Mouse (Mus musculus): Measurements from ENCODE around the gene Hscb. TPM values are rescaled to one million over a fixed set of nuclear protein-coding genes. Genes with fewer than 3 reads are reported as not detected.
A peak's percentile ranks its signal among the peaks of the same experiment; 100 is the strongest.
"Not testable (repeated sequence)": the region's sequence is repeated elsewhere in the genome, so short reads cannot be mapped to it uniquely, and the experiment has no call there.

Gene Hscb
- total RNA-seq (2021): 10 to 100 TPM; 16.4 to 20.7 TPM
- long read RNA-seq, experiment 1, transcript Hscb-201 (6 exons, 804 nt): major isoform, 8 of 11 reads
- long read RNA-seq, experiment 1, partial matches to known transcripts: 3 of 11 reads
- long read RNA-seq, experiment 1, other reads (novel, unspliced or antisense): 0 of 11 reads
- long read RNA-seq, experiment 2, transcript Hscb-201 (6 exons, 804 nt): major isoform, 5 of 5 reads
- long read RNA-seq, experiment 2, partial matches to known transcripts: 0 of 5 reads
- long read RNA-seq, experiment 2, other reads (novel, unspliced or antisense): 0 of 5 reads

- intact Hi-C loops (cut with DNase I): loop anchor here (5.0 kb wide), 5 partner anchors 37 to 417 kb away; partner anchors contain the start of gene Ttc28
- peak; percentile 96 to 97 for DNase-seq
Observed at GRCm38 (mm10) chr5:110839678-110840365, at the start of gene Hscb, which contains the start of gene Chek2. Gene Hscb, minus strand, starts transcription at chr5:110839777. Gene Chek2, plus strand, starts transcription at chr5:110839979.

GRCm38 (mm10) chr5:110888596-110888995 is 49.0 kb upstream of the Hscb start:
- no peak for DNase-seq
- intact Hi-C loops (cut with DNase I): no loop called here

GRCm38 (mm10) chr5:110879584-110880374 is 40.2 kb upstream of the Hscb start, which contains the start of gene Ttc28:
Gene Ttc28, plus strand, starts transcription at chr5:110879803.
- intact Hi-C loops (cut with DNase I): loop anchor here (2.0 to 5.0 kb wide), 2 partner anchors 19 to 37 kb away; no protein-coding TSS in a partner anchor
- DNase-seq: peak; percentile 94 to 97

- DNase-seq: no peak
- intact Hi-C loops (cut with DNase I): loop anchor here (2.0 to 5.0 kb wide), 2 partner anchors 18 to 37 kb away; no protein-coding TSS in a partner anchor
Observed at GRCm38 (mm10) chr5:110879042-110879441, 39.5 kb upstream of the Hscb start.

DNA sequence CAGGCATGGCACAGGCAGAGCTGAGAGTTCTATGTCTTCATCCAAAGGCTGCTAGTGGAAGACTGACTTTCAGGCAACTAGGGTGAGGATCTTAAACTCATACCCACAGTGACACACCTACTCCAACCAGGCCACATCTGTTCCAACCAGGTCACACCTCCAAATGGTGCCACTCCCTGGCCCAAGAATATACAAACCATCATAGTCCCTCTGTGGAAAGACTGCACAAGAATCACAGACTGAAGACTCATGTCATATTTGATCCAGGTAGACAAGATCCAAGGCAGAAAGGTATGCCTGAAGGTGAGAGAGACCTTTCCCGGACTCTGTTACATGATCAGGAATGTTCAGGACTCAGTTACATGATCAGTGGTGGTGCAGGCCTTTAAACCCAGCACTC is 38.9 kb upstream of the Hscb start:
- intact Hi-C loops (cut with DNase I): loop anchor here (2.0 to 5.0 kb wide), 2 partner anchors 18 to 36 kb away; no protein-coding TSS in a partner anchor

DNA sequence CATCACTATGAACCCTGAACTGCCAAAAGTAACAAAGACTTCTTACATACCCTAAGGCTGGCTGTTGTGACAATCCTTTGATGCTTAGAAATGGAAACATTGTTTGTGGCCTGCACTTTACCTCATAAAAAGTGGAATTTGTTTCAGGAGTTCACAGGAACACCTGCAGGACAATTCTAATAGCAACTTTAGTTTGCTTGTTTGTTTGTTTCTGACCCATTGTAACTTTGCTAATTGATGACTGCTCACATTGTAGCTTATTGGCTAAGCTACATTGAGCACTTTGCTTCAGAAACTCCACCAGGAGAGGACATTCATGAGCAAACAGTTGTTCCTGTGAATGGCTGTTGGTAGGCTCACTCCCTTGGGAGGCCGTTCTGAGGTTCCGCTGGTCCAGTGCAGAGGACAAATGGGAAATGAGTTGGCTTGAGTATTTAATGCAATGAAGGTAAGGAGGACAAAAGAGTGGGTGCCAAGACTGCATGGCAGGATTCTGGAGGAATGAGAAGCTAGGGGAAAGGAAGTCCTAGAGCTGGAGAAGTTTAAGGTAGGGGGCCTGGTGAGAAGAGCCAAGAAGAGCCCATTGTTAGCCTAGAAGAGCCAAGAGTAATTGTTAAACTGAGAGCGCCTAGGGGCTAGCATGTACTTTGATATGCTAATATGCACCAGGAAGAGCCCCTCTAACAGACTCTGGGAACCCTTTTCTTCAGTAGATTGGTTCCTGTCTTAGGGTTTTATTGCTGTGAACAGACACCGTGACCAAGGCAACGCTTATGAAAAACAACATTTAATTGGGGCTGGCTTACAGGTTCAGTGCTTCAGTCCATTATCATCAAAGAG is 38.3 kb upstream of the Hscb start:
- no peak for DNase-seq
- intact Hi-C loops (cut with DNase I): loop anchor here (2.0 to 5.0 kb wide), 2 partner anchors 17 to 36 kb away; no protein-coding TSS in a partner anchor

More for the DNA sequence above, 38.9 kb upstream of the Hscb start:
- not testable (repeated sequence) for DNase-seq

- intact Hi-C loops (cut with DNase I): loop anchor here (5.0 kb wide), 1 partner anchor 33 kb away; no protein-coding TSS in a partner anchor
Observed at GRCm38 (mm10) chr5:110875286-110875685, 35.7 kb upstream of the Hscb start.

DNA sequence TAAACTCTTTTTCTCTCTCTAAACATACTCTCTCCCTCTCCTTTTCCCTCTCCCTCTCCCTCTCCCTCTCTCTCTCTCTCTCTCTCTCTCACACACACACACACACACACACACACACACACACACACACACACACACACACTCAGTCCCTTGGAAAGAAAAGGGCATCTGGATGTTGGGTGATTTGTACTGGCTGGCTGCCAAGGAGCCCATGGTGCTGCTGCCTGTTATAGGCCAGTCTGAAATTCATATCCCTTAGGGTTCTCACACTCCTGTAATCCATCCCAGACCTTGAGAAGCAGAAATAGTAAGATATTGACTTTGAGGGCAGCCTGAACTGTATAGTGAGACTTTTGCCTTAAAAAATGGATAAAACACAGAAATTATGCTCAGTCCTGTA is 35.1 kb upstream of the Hscb start:
- DNase-seq: no peak
- intact Hi-C loops (cut with DNase I): loop anchor here (5.0 kb wide), 1 partner anchor 32 kb away; no protein-coding TSS in a partner anchor

More at GRCm38 (mm10) chr5:110875286-110875685, 35.7 kb upstream of the Hscb start:
- no peak for DNase-seq

- no peak for DNase-seq
- intact Hi-C loops (cut with DNase I): no loop called here
Observed at GRCm38 (mm10) chr5:110873160-110873559, 33.6 kb upstream of the Hscb start.

GRCm38 (mm10) chr5:110869242-110869669 is 29.7 kb upstream of the Hscb start:
- no peak for DNase-seq
- intact Hi-C loops (cut with DNase I): no loop called here

- intact Hi-C loops (cut with DNase I): no loop called here
- no peak for DNase-seq
Observed at GRCm38 (mm10) chr5:110868460-110868859, 28.9 kb upstream of the Hscb start.

DNA sequence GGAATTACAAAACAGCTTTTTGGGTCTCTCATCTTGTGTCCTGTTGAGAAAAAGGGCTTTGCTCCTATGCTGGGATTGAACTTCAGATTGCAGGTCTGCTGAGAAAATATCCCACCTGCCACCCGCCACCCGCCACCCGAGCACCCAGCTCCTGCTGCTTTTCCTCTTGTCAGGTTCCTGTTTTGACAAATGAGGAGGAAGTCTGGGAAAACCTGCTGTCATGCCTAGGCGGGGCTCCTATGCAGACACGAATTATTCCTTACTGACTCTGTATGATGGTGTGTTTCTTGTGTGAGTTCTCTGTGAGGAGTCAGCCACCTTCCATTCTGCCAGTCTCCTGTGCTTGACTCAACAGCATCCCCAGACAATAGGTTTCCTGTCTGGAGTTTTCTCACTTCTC is 20.9 kb upstream of the Hscb start:
- no peak for DNase-seq
- intact Hi-C loops (cut with DNase I): loop anchor here (2.0 kb wide), 1 partner anchor 18 kb away; the partner anchor contains the start of gene Ttc28

DNA sequence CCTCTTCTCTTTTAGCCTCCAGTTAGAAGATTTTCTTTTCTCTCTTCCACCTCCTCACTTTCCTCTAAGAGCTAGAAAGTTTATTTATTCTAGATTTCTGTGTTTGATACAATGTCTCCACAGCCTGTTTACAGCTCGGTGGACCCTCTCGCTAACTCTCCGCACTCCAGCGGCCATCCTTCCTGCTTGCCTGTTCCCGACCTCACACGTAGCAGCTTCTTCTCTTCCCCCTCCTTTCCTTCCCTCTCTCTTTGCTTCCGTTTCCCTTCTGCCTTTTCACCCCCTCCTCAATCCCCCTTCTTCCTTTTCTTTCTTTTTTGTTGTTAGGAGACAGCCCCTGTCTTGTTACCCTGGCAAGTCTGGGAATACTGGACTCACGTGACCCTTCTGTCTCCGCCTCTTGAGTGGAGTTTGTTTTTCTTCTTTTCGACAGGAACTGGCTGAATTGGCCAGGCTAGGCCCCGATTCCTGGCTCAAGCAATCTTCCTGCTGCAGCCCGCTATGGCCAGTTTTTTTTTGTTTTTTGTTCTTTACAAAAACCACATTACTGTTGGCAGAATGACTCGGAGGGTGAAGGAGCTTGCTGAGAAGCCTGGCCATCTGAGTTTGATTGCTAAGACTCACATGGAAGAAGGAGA is 19.6 kb upstream of the Hscb start:
- DNase-seq: peak; percentile 61 to 67
- intact Hi-C loops (cut with DNase I): no loop called here

- DNase-seq: no peak
- intact Hi-C loops (cut with DNase I): no loop called here
Observed at GRCm38 (mm10) chr5:110857091-110857490, 17.5 kb upstream of the Hscb start.

- DNase-seq: no peak
- intact Hi-C loops (cut with DNase I): no loop called here
Observed at GRCm38 (mm10) chr5:110852990-110853389, 13.4 kb upstream of the Hscb start.

DNA sequence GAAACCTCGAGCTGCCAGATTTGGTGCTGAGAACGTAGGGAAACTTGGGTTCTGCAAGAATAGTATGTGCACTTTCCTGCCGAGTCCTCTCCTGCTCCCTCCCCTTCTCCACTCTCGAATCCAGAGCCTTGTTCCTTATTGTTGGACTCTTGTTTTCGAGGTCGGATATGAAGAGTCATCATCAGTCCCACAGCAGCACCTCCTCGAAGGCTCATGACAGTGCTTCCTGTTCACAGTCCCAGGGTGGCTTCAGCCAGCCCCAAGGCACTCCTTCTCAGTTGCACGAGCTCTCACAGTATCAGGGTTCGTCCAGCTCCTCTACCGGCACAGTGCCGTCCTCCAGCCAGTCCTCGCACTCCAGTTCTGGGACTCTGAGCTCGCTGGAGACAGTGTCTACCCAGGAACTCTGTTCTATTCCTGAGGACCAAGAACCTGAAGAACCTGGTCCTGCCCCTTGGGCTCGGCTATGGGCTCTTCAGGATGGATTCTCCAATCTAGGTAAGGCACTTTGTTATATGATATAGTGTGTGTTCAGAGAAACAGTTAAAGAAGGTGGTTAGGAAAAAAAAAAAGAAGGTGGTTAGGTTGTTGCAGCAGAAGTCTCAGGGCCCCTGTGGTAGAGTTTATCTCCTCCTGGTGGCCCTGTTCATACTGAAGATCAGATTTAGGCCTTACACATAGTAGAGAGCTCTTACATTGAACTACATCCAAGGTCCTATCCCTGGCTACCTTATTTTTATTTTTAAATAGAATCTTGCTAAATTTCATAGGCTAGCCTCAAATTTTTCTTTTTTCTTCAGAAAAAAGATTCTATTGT is 1.7 kb upstream of the Hscb start:
- no peak for DNase-seq
- intact Hi-C loops (cut with DNase I): loop anchor here (5.0 kb wide), 2 partner anchors 36 to 136 kb away; partner anchors contain the start of gene Ttc28

DNA sequence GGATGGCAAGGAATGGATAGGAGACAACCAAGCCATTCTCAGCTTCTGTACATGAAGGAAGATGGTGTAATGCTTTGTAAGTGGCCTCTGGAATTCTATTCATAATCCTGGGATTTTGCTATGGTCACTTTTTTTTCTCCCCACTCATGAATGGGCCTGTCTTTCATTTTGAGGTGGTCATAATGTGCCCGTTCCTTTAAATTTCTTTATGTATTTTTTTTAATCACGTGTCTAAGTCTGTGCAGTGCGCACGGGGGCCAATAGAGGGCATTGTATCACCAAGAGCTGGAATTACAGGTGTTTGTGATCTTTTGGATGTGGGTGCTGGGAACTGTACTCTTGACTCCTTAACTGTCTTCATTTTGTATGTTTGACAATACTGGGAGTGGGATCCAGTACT is 888 bp upstream of the Hscb start:
- intact Hi-C loops (cut with DNase I): loop anchor here (5.0 kb wide), 2 partner anchors 37 to 137 kb away; partner anchors contain the start of gene Ttc28
- DNase-seq: peak; percentile 27 to 43
